ENCODE assay signal across 18 mouse cellular contexts in the genomic region with DNA sequence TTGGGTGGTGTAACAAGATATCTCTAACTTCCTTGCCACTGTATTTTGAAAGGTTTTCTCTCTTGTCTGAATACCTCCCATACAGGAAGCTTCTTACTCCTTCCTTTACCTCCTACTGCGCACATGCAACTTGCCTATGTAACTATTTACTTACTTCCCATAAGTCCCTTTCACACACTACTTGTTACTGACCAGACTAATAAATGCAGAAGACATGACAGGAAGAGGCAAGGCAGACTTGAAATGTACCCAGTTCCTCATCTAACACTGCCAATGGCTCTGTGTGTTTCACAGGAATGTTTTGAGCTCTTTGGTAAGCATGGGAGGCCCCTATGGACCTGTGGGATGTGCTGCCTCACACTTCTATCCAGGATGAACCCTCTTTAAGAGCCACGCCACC.
"Had no signal": no experiment of that assay in that cellular context is flagged by ENCODE, and none has a peak within 500 bp of the region (broad histone marks: within the 10 kb centered on the region; RNA-seq: fewer than 3 reads in every experiment).

No protein-coding gene starts in this region.

- H3K9ac ChIP-seq: limb, embryonic 12.5 days; limb, embryonic 15.5 days; liver, embryonic 12.5 days; liver, embryonic 15.5 days; midbrain, embryonic 12.5 days; midbrain, embryonic 15.5 days; neural tube, embryonic 13.5 days had no signal

- H3K4me1 ChIP-seq: liver, embryonic 12.5 days; liver, embryonic 15.5 days; midbrain, embryonic 12.5 days; midbrain, embryonic 15.5 days had no signal

- H3K36me3 ChIP-seq: limb, embryonic 12.5 days; limb, embryonic 15.5 days; liver, embryonic 12.5 days; liver, embryonic 15.5 days; midbrain, embryonic 12.5 days; midbrain, embryonic 15.5 days; neural tube, embryonic 13.5 days had no signal

- DNase-seq: kidney, adult 18-20 months; kidney, adult 9 months; kidney, postnatal 14 days; kidney, postnatal 4 days; left cerebral cortex, postnatal 4 days; lung, adult 2 months; thymus, adult 2 months; thymus, postnatal 14 days; thymus, postnatal 4 days had no signal

- H3K4me3 ChIP-seq: limb, embryonic 12.5 days; limb, embryonic 15.5 days; liver, embryonic 12.5 days; liver, embryonic 15.5 days; midbrain, embryonic 12.5 days; midbrain, embryonic 15.5 days; myocyte; neural tube, embryonic 13.5 days had no signal

- H3K27me3 ChIP-seq: limb, embryonic 12.5 days; limb, embryonic 15.5 days; liver, embryonic 12.5 days; liver, embryonic 15.5 days; midbrain, embryonic 12.5 days; midbrain, embryonic 15.5 days; neural tube, embryonic 13.5 days had no signal

- H3K27ac ChIP-seq: limb, embryonic 12.5 days; limb, embryonic 15.5 days; liver, embryonic 12.5 days; liver, embryonic 15.5 days; midbrain, embryonic 12.5 days; midbrain, embryonic 15.5 days; neural tube, embryonic 13.5 days; stomach, postnatal 0 days had no signal

- H3K4me2 ChIP-seq: limb, embryonic 12.5 days; limb, embryonic 15.5 days; liver, embryonic 12.5 days; liver, embryonic 15.5 days; midbrain, embryonic 12.5 days; midbrain, embryonic 15.5 days; neural tube, embryonic 13.5 days had no signal

- ATAC-seq: liver, embryonic 12.5 days; midbrain, embryonic 15.5 days had no signal

- H3K9me3 ChIP-seq: limb, embryonic 12.5 days; limb, embryonic 15.5 days; liver, embryonic 12.5 days; liver, embryonic 15.5 days; midbrain, embryonic 12.5 days; midbrain, embryonic 15.5 days; neural tube, embryonic 13.5 days had no signal
